Mouse (Mus musculus) olfactory bulb, adult 2 months (tissue): ENCODE results near the gene Abhd16a.

Source experiments
- CTCF ChIP-seq: fragments of 200-500 bp; IDR thresholded peaks from 2 replicates; pipeline ENCODE4 v1.5.1; 2012; ENCODE audit warnings: low read depth, mild to moderate bottlenecking, low read length, moderate library complexity; ENCODE audit not compliant: insufficient read depth
- POLR2A ChIP-seq: fragments of 200-500 bp; IDR thresholded peaks from 2 replicates; pipeline ENCODE4 v1.6.1; 2012; ENCODE audit warnings: mild to moderate bottlenecking, low read depth, low read length, moderate library complexity; ENCODE audit not compliant: insufficient read depth

DNA sequence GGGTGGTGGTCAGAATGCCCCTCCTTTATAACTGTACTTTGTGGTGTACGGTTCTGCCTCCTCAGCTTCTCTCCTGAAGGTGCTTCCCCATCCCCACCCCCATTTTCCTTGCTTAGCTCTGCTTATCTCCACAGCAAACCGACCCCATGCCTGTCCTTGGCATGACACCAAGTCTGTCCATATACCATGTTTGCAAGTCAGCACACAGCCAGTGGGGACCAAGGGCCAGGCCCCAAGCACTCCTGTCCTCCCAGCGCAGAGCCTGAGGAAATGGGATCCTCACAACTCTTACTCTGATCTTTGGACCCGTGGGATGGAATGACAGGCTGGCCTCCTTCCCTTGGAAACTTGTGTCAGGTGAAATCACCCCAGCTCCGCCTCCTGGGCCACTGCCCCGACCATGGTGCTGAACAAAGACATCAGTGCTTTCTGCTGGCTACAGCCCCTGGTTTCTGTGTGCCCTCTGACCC lies 14.2 kb downstream of the Abhd16a start:
- no peak for TF ChIP-seq CTCF
- no peak for TF ChIP-seq POLR2A
